Mouse (Mus musculus): Measurements from ENCODE around the gene Aox3. TPM values are rescaled to one million over a fixed set of nuclear protein-coding genes. Genes with fewer than 3 reads are reported as not detected.

Gene Aox3
- polyA plus RNA-seq, 1 experiment from 2014 or later, result 0.52 TPM

Other genes with a start within 250 kb of the Aox3 start
- 12.1 and 16.0 TPM in 2 replicates for gene Sgo2a, start 117.2 kb upstream of the Aox3 start, polyA plus RNA-seq (2015; fragmentation: Nextera tagmentation; extraction: Ambion mirVana)
- gene Kctd18, start 94.2 kb upstream of the Aox3 start, polyA plus RNA-seq (2015; fragmentation: Nextera tagmentation; extraction: Ambion mirVana), result 10.0 and 10.4 TPM in 2 replicates
- gene Aox1, start 83.2 kb upstream of the Aox3 start, polyA plus RNA-seq (2015; fragmentation: Nextera tagmentation; extraction: Ambion mirVana), result 0.08 and 0.13 TPM in 2 replicates
- 0.04 and 0.05 TPM in 2 replicates for gene Aox4, start 97.3 kb downstream of the Aox3 start, polyA plus RNA-seq (2015; fragmentation: Nextera tagmentation; extraction: Ambion mirVana)
- gene Aox2, start 165.2 kb downstream of the Aox3 start, polyA plus RNA-seq (2015; fragmentation: Nextera tagmentation; extraction: Ambion mirVana), result 0.03 TPM in 1 of 2 replicates, not detected in the other